Mouse (Mus musculus) MEL (cell line): ENCODE measurements around the gene Irs2. TPM values are rescaled to one million over a fixed set of nuclear protein-coding genes. Genes with fewer than 3 reads are reported as not detected.

Experiments
- DNase-seq: peaks from one replicate; pipeline ENCODE4 v3.0.0; 2011; ENCODE audit warnings: low read depth, low spot score
- H3K27ac ChIP-seq: 2 replicates; pipeline ENCODE4 v1.5.1; 2012; ENCODE audit warnings: low read depth, mild to moderate bottlenecking, control low read depth, low read length, moderate library complexity; ENCODE audit not compliant: control insufficient read depth
- H3K27me3 ChIP-seq, 2 experiments: fragments of 150-350 bp in 1 of 2; sonication (generic) in 1 of 2; 2 replicates each; pipeline ENCODE4 v1.6.1; 2012; ENCODE audit warnings: low read length in 2 of 2, mild to moderate bottlenecking in 2 of 2, improper control_type of control experiment in 1 of 2, moderate library complexity in 1 of 2; ENCODE audit not compliant: insufficient read depth in 2 of 2, control insufficient read depth in 1 of 2
- H3K36me3 ChIP-seq, 2 experiments: 2 replicates each; pipeline ENCODE4 v1.6.1; 2012 to 2014; ENCODE audit warnings: low read length in 2 of 2, improper control_type of control experiment in 1 of 2, inconsistent platforms in 1 of 2, mild to moderate bottlenecking in 1 of 2; ENCODE audit not compliant: insufficient read depth in 2 of 2, control insufficient read depth in 1 of 2
- H3K4me1 ChIP-seq, 2 experiments: fragments of 150-350 bp in 1 of 2; sonication (generic) in 1 of 2; 2 replicates each; pipeline ENCODE4 v1.6.1; 2012; ENCODE audit warnings: low read length in 2 of 2, improper control_type of control experiment in 1 of 2, mild to moderate bottlenecking in 1 of 2; ENCODE audit not compliant: insufficient read depth in 2 of 2, control insufficient read depth in 1 of 2
- H3K4me3 ChIP-seq, 2 experiments: fragments of 150-350 bp in 1 of 2; sonication (generic) in 1 of 2; 2 replicates each; pipeline ENCODE4 v1.5.1; 2012; ENCODE audit warnings: low read depth in 2 of 2, low read length in 2 of 2, mild to moderate bottlenecking in 2 of 2, moderate library complexity in 2 of 2, control low read depth in 1 of 2, improper control_type of control experiment in 1 of 2; ENCODE audit not compliant: control insufficient read depth in 1 of 2, insufficient read depth in 1 of 2
- H3K79me2 ChIP-seq: 2 replicates; pipeline ENCODE4 v1.6.1; 2012; ENCODE audit warnings: mild to moderate bottlenecking, low read length, moderate library complexity; ENCODE audit not compliant: control insufficient read depth, poor library complexity, insufficient read depth
- H3K9ac ChIP-seq: 2 replicates; pipeline ENCODE4 v1.6.1; 2012; ENCODE audit warnings: low read depth, mild to moderate bottlenecking, control low read depth, low read length, moderate library complexity; ENCODE audit not compliant: control insufficient read depth, poor library complexity, severe bottlenecking
- H3K9me3 ChIP-seq: fragments of 150-350 bp; sonication (generic); replicated peaks from 2 replicates; pipeline ENCODE4 v1.6.1; 2012; ENCODE audit warnings: mild to moderate bottlenecking, low read length, improper control_type of control experiment, moderate library complexity; ENCODE audit not compliant: insufficient read depth
- GATA1 ChIP-seq: IDR thresholded peaks from 2 replicates; pipeline ENCODE4 v1.6.1; 2011; ENCODE audit warnings: low read depth, low read length, improper control_type of control experiment
- JUND ChIP-seq: IDR thresholded peaks from 2 replicates; pipeline ENCODE4 v1.6.1; 2011; ENCODE audit warnings: low read depth, mild to moderate bottlenecking, improper control_type of control experiment, low read length
- MXI1 ChIP-seq: IDR thresholded peaks from 2 replicates; pipeline ENCODE4 v1.6.1; 2011; ENCODE audit warnings: mild to moderate bottlenecking, low read depth, low read length, improper control_type of control experiment
- MYC ChIP-seq: IDR thresholded peaks from 2 replicates; pipeline ENCODE4 v1.6.1; 2011; ENCODE audit warnings: low read depth, mild to moderate bottlenecking, low read length, improper control_type of control experiment, moderate library complexity
- NRF1 ChIP-seq: IDR thresholded peaks from 2 replicates; pipeline ENCODE4 v1.6.1; 2014; ENCODE audit warnings: low read depth, mild to moderate bottlenecking, inconsistent platforms, low read length, improper control_type of control experiment, moderate library complexity; ENCODE audit not compliant: poor library complexity, insufficient read depth, severe bottlenecking
- POLR2A ChIP-seq, 2 experiments: IDR thresholded peaks; 2 replicates each; pipeline ENCODE4 v1.6.1; 2011 to 2012; ENCODE audit warnings: low read length in 2 of 2, mild to moderate bottlenecking in 2 of 2, control low read depth in 1 of 2, improper control_type of control experiment in 1 of 2, low read depth in 1 of 2, moderate library complexity in 1 of 2; ENCODE audit not compliant: control insufficient read depth in 1 of 2, insufficient read depth in 1 of 2, poor library complexity in 1 of 2
- POLR2AphosphoS5 ChIP-seq: IDR thresholded peaks from 2 replicates; pipeline ENCODE4 v1.6.1; 2012; ENCODE audit warnings: low read depth, borderline replicate concordance, mild to moderate bottlenecking, inconsistent platforms, low read length, moderate library complexity, mixed read lengths
- RCOR1 ChIP-seq: IDR thresholded peaks from 2 replicates; pipeline ENCODE4 v1.6.1; 2012; ENCODE audit warnings: low read depth, mild to moderate bottlenecking, inconsistent platforms, low read length, improper control_type of control experiment
- SIN3A ChIP-seq: IDR thresholded peaks from 2 replicates; pipeline ENCODE4 v1.6.1; 2012; ENCODE audit warnings: low read length, improper control_type of control experiment, inconsistent platforms
- SMC3 ChIP-seq: IDR thresholded peaks from 2 replicates; pipeline ENCODE4 v1.6.1; 2011; ENCODE audit warnings: low read depth, low read length, improper control_type of control experiment
- TAL1 ChIP-seq: IDR thresholded peaks from 2 replicates; pipeline ENCODE4 v1.6.1; 2012; ENCODE audit warnings: mild to moderate bottlenecking, inconsistent platforms, low read length, moderate library complexity, mixed read lengths
- UBTF ChIP-seq: IDR thresholded peaks from 2 replicates; pipeline ENCODE4 v1.6.1; 2012; ENCODE audit warnings: low read depth, mild to moderate bottlenecking, inconsistent platforms, low read length, improper control_type of control experiment, moderate library complexity, borderline replicate concordance; ENCODE audit not compliant: insufficient read depth
- ZC3H11A ChIP-seq: IDR thresholded peaks from 2 replicates; pipeline ENCODE4 v1.6.1; 2012; ENCODE audit warnings: low read depth, mild to moderate bottlenecking, inconsistent platforms, low read length, improper control_type of control experiment
- polyA plus RNA-seq, 2 experiments: library from polyadenylated mRNA; stranded (reverse) in 1 of 2; unstranded in 1 of 2; fragments of >175 nt in 1 of 2; fragments of >200 nt in 1 of 2; gene quantifications; 2 replicates each; pipeline versions ENCODE4 v1.2.1 to v1.2.4; 2012; ENCODE audit warnings: low replicate concordance in 2 of 2, low read depth in 1 of 2; ENCODE audit not compliant: insufficient read length in 2 of 2, insufficient read depth in 1 of 2, missing spikeins in 1 of 2
- total RNA-seq: library from RNA; depleted of rRNA; stranded (reverse); fragments of 300-350 nt; gene quantifications from 2 replicates; pipeline ENCODE4 v1.2.3, GENCODE M21; 2012

Irs2 gene
- total and polyA plus RNA-seq, 3 experiments, result 16.4 to 23.1 TPM; not detected in 1

DNA sequence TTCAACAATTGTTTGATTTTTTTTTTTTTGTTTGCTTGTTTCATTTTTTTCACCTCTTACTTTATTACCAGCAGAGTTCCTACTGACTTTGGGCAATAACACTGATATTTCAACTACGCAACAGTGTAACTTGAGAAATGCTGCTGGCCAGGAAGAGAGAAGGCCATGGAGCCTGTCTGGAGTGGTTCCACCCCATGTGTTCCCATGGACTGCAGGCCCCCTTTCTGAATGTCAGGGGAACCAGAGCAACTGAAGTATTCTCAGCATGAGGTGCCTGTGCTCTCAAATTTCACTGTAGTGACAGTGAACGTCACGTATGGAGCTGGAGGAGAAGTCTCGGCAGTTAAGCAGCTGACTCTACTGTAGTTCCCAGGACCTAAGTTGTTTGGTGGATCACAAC is 35.3 kb upstream of the Irs2 start:
- Histone ChIP-seq H3K36me3 (no peaks in the 10 kb centered on the region), H3K79me2 (no peaks in the 10 kb centered on the region), H3K27ac (no peak overlapping the region), H3K9ac (no peak overlapping the region), H3K4me3 (no peak overlapping the region), H3K9me3 (no peaks in the 10 kb centered on the region), H3K4me1 (no peaks in the 10 kb centered on the region), H3K27me3 (peaks cover 0 to 3% of the 10 kb centered on the region in 2 experiments; a peak in 1 of 4 replicates)
- no peak for DNase-seq
- TF ChIP-seq ZC3H11A (no peak), RCOR1 (no peak), MYC (no peak)

DNA sequence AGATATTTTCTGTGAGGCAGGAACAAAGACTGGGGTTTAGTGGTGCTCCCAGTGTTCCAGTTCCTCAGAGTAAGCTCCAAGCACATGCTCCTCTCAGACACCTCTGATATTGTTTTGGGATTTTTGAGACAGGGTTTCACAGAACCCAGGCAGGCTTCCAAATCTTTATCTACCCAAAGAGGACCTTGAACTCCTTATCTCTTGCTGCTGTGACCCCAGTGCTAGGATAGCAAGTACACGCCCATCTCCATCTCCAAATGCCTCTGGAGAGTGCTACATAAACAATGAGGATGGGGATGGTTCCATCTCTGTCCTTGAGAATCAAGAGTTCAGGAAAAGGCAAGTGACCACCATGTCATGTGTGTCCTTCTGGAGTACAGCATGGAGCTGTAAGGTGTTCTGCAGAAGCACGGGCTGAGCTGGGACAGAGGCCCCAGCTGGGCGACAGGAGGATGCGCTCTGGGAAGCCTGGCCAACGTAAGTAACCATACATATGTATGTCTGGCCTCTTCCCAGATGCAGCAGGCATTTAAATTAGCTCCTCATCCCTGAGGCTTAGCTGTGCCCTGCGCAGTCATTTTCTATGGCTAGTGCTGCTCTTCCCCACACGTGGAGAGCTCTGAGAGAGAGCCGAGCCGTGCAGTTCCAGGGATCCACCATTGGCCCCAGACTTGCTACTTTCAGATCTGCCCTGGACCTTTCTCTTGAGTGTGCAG is 34.8 kb upstream of the Irs2 start:
- H3K4me3 ChIP-seq, result no peak overlapping the region

DNA sequence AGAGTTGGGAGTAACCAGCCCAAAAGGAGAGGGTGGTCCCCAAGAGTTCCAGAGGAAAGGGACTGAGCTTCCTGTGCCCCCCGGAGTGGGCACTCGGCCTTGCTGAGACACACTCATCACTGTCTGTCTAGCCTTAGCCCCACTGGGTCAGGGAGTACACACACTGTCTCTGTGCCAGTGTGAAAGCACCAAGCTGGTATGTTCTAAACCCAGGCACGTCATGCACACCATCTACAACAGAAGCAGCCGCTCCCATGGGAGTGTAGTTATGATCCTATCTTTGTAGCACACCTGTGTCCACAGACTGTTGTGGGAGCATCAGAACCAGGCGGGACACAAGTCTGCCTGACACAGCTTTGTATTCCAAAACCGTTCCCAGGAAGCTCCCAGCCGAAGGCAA is 31.8 kb upstream of the Irs2 start:
- H3K9me3 ChIP-seq, result no peaks in the 10 kb centered on the region
- no peaks in the 10 kb centered on the region for H3K4me1 ChIP-seq
- no peak for DNase-seq
- no peak for TF ChIP-seq TAL1
- TF ChIP-seq SMC3, result no peak
- no peak for TF ChIP-seq GATA1
- no peak overlapping the region for H3K4me3 ChIP-seq
- H3K36me3 ChIP-seq, result no peaks in the 10 kb centered on the region
- H3K79me2 ChIP-seq, result no peaks in the 10 kb centered on the region
- no peak overlapping the region for H3K9ac ChIP-seq
- H3K27me3 ChIP-seq, result no peaks in the 10 kb centered on the region
- no peak overlapping the region for H3K27ac ChIP-seq

More for the DNA sequence above, 34.8 kb upstream of the Irs2 start:
- Histone ChIP-seq H3K27ac (no peak overlapping the region), H3K27me3 (peaks cover 0 to 3% of the 10 kb centered on the region in 2 experiments; a peak in 1 of 4 replicates), H3K36me3 (no peaks in the 10 kb centered on the region), H3K9ac (no peak overlapping the region), H3K9me3 (no peaks in the 10 kb centered on the region), H3K4me1 (no peaks in the 10 kb centered on the region), H3K79me2 (no peaks in the 10 kb centered on the region)
- TF ChIP-seq POLR2A (IDR thresholded peaks at IDR 0.05; ENCODE audit: control insufficient read depth in 1 of 2, insufficient read depth in 1 of 2, low read depth in 1 of 2, low read length in 2 of 2, poor library complexity in 1 of 2), result no peak
- TF ChIP-seq NRF1, result no peak
- no peak for TF ChIP-seq JUND
- no peak for TF ChIP-seq MXI1
- no peak for TF ChIP-seq SIN3A
- no peak for TF ChIP-seq UBTF
- TF ChIP-seq ZC3H11A, result no peak
- no peak for TF ChIP-seq POLR2AphosphoS5
- DNase-seq, result no peak
